8 mouse cellular contexts compared by ENCODE assay signal in genomic region chr8:80058193-80058592, GRCm38 (mm10). TPM values are rescaled to one million over a fixed set of nuclear protein-coding genes. Genes with fewer than 3 reads are reported as not detected.
A peak's percentile ranks its signal among the peaks of the same experiment; 100 is the strongest.
DNase-seq lines count a peak whose midpoint lies in the region; ATAC-seq and TF ChIP-seq lines count a peak whose summit lies in the region.

No protein-coding gene starts in this region.

- no peaks in the 10 kb centered on the region for H3K36me3 ChIP-seq in kidney, embryonic 15.5 days
- H3K36me3 ChIP-seq in hindbrain, embryonic 12.5 days = no peaks in the 10 kb centered on the region
- no peaks in the 10 kb centered on the region for H3K36me3 ChIP-seq in midbrain, embryonic 13.5 days

- H3K9ac ChIP-seq in kidney, embryonic 15.5 days = no peak overlapping the region
- H3K9ac ChIP-seq in hindbrain, embryonic 12.5 days = peak overlapping the region; percentile 62
- H3K9ac ChIP-seq in midbrain, embryonic 13.5 days (replicated peaks) = peak overlapping the region; percentile 56

- H3K27ac ChIP-seq in kidney, embryonic 15.5 days = no peak overlapping the region
- no peak overlapping the region for H3K27ac ChIP-seq in cortical plate, adult 2 months (ENCODE audit: insufficient read depth, low read length)
- no peak overlapping the region for H3K27ac ChIP-seq in hindbrain, embryonic 12.5 days
- no peak overlapping the region for H3K27ac ChIP-seq in midbrain, embryonic 13.5 days

- 2% methylated on average over 10 of the region's 12 CpGs for WGBS in kidney, embryonic 15.5 days
- WGBS in hindbrain, embryonic 12.5 days = 0% methylated on average over 8 of the region's 12 CpGs
- WGBS in midbrain, embryonic 13.5 days = under 1% methylated on average over 8 of the region's 12 CpGs

- H3K4me3 ChIP-seq in kidney, embryonic 15.5 days (replicated peaks) = peak overlapping the region; percentile 57
- peak overlapping the region; percentile 35 for H3K4me3 ChIP-seq in cortical plate, adult 2 months (ENCODE audit: insufficient read depth, low read length)
- H3K4me3 ChIP-seq in hindbrain, embryonic 12.5 days = peak overlapping the region; percentile 52
- H3K4me3 ChIP-seq in midbrain, embryonic 13.5 days (replicated peaks) = peak overlapping the region; percentile 56

- peak overlapping the region; percentile 87 for H3K4me2 ChIP-seq in kidney, embryonic 15.5 days
- H3K4me2 ChIP-seq in hindbrain, embryonic 12.5 days (replicated peaks) = peak overlapping the region; percentile 97
- H3K4me2 ChIP-seq in midbrain, embryonic 13.5 days (replicated peaks) = peak overlapping the region; percentile 92

- no peak for TF ChIP-seq POLR2A in cortical plate, adult 2 months (IDR thresholded peaks at IDR 0.05; ENCODE audit: extremely low read depth, insufficient read depth, low read length)

- no peak for DNase-seq in kidney, postnatal 10 days
- DNase-seq in urinary bladder, postnatal 25 days (ENCODE audit: low spot score) = no peak
- no peak for DNase-seq in adrenal gland, adult 18-20 months (ENCODE audit: low spot score in 2 of 2)
- DNase-seq in gastrocnemius, postnatal 25 days = no peak

- no peaks in the 10 kb centered on the region for H3K9me3 ChIP-seq in kidney, embryonic 15.5 days (replicated peaks)
- H3K9me3 ChIP-seq in hindbrain, embryonic 12.5 days (replicated peaks) = no peaks in the 10 kb centered on the region
- H3K9me3 ChIP-seq in midbrain, embryonic 13.5 days = no peaks in the 10 kb centered on the region

- peaks cover 24% of the 10 kb centered on the region for H3K4me1 ChIP-seq in kidney, embryonic 15.5 days
- no peaks in the 10 kb centered on the region; the same call in 1 of the 2 replicates for H3K4me1 ChIP-seq in cortical plate, adult 2 months (ENCODE audit: control insufficient read depth, insufficient read depth, low read length)
- H3K4me1 ChIP-seq in hindbrain, embryonic 12.5 days = peaks cover 26% of the 10 kb centered on the region
- peaks cover 37% of the 10 kb centered on the region for H3K4me1 ChIP-seq in midbrain, embryonic 13.5 days (replicated peaks)

- TF ChIP-seq CTCF in cortical plate, adult 2 months (IDR thresholded peaks at IDR 0.05; ENCODE audit: extremely low read depth, insufficient read depth, low read length) = no peak

- peaks cover 41% of the 10 kb centered on the region for H3K27me3 ChIP-seq in kidney, embryonic 15.5 days
- peaks cover 71% of the 10 kb centered on the region for H3K27me3 ChIP-seq in hindbrain, embryonic 12.5 days
- H3K27me3 ChIP-seq in midbrain, embryonic 13.5 days = peaks cover 89% of the 10 kb centered on the region

- ATAC-seq in kidney, embryonic 15.5 days (replicated peaks; ENCODE audit: low FRiP score) = peak; percentile 59
- ATAC-seq in hindbrain, embryonic 12.5 days (ENCODE audit: low FRiP score) = peak; percentile 39
- peak; percentile 61 for ATAC-seq in midbrain, embryonic 13.5 days

RNA-seq across cellular contexts. Expression of gene Hhip, which starts 0.4 kb away (rescaled TPM):
- polyA plus RNA-seq in kidney, embryonic 15.5 days (2015; fragmentation: Nextera tagmentation; extraction: Ambion mirVana) = 2.4 and 3.0 TPM in 2 replicates
- polyA plus RNA-seq in cortical plate, adult 2 months (2012; rRNA removed) = 2.5 and 3.8 TPM in 2 replicates
- polyA plus RNA-seq in hindbrain, embryonic 12.5 days (2016; fragmentation: Nextera tagmentation; extraction: Ambion mirVana) = 3.5 and 3.9 TPM in 2 replicates
- 0.97 and 1.2 TPM in 2 replicates for polyA plus RNA-seq in midbrain, embryonic 13.5 days (2015; fragmentation: Nextera tagmentation; extraction: Ambion mirVana)
- total RNA-seq in adrenal gland, adult 18-20 months (2021) = 1 to 10 TPM; 3.9 to 7.3 TPM
- under 1 TPM; 0.49 to 0.99 TPM for total RNA-seq in gastrocnemius, postnatal 25 days (2021)
